Mouse (Mus musculus) mature B cell (primary cell): ENCODE data around the gene Lin28a.
"Not testable (repeated sequence)": the region's sequence is repeated elsewhere in the genome, so short reads cannot be mapped to it uniquely, and the experiment has no call there.

Experiments
- in situ Hi-C: fragments of 300-500 bp; cut with MboI; formaldehyde crosslinking; loops from 2 replicates; pipeline ENCODE4 v1.14.3; 2019

The Lin28a gene

DNA sequence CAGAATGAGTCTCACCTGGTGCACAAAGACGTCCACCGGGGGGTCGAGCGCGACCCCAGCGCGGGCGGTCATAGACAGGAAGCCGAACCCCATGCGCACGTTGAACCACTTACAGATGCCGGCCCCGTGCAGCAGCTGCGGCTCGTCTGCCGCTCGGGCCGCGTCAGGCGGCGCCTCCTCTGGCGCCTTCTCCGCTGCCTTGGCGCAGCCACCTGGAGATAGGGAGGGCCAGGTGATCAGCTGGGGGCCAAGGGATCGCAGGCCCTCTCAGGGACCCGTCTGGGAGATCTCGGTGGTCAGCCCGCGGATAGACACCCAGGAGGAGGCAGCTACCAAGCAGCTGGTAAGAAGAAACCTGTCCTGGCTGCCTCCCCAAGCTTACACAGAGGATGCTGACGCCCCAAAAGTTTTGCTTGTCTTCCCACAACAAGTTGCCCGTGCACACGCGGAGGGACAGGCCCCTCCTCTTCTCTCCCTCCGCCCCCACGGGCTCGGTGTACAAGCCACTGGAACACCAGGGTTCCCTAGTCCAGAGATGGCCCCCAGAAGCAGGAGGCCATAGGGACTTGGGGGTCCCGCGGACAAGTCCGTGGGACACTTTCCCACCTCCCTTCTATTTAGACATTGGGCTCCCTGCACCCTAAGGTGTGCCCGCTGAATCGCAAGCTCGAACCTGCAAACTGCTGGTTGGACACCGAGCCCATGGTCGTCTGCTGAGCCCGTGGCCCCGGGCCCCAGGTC is 433 bp downstream of the Lin28a start:
- in situ Hi-C loops: no loop called here

DNA sequence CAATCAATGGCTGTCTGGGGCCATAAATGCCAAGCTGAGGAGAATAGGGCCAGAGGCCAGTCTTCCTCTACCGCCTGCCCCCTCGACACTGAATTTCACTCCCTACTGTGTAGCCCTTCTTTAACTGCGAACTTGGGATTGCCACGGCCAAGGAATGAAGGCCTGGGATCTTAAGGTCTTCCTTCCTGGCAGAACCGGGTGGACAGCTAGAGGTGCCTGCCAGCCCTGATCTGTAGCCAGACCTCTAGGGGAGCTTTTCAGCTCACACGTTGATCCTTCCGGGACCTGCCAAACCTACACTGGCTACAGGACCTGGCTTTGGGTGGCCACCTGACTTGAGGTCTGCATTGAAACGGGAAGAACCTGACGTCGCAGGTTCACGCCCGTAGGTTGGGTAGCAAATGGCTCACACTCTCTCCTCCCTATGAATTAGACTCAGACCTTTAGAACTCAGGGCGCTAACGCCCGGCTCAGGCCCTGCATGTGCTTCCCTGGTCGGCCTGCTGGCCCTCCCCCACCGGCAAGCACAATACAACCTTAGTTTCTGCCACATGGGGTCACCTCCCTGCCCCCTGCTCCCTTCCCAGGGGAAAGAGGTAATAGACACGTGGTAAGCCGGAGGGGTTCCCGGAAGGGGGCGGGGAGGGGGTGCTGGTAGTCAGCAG is 1.3 kb downstream of the Lin28a start:
- in situ Hi-C loops: no loop called here

DNA sequence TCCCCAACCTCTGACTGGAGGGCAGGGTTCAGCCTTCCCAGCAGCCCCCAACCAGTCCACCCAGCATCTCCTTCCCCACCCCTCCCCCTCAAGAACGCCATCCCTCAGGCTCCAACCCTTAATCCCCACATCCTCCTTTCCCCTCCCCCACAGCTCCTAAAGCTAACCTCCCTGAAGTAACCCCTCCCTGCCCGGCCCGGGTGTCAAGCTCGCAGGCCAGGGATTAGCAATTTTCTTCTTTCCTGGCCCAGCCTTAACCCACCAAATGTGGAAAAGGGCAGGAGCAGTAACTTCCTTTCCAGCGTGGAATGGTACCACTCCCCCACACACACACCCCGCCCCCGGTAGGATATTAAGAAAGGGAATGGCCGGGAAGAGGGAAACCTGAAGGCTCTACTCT is 1.9 kb downstream of the Lin28a start:
- in situ Hi-C loops: no loop called here

DNA sequence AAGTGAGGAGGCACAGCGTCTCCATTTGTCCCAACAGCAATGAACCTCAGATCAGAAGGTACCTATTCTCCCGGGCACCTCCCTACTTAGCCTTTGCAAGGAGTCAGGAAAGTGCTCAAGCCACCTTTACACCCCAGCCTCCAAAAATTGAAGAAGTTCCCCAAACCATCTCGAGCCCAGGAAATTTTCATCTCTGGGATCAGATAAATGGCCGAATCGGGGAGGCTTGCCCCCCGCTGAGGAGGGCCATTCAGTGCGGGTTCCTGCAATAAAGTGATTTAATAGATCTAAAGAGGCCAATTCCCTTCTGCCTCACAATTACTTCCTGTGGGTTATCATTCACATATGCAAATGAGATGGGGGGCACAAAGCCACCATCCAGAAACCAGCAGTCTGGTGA is 2.4 kb downstream of the Lin28a start:
- in situ Hi-C loops: no loop called here

DNA sequence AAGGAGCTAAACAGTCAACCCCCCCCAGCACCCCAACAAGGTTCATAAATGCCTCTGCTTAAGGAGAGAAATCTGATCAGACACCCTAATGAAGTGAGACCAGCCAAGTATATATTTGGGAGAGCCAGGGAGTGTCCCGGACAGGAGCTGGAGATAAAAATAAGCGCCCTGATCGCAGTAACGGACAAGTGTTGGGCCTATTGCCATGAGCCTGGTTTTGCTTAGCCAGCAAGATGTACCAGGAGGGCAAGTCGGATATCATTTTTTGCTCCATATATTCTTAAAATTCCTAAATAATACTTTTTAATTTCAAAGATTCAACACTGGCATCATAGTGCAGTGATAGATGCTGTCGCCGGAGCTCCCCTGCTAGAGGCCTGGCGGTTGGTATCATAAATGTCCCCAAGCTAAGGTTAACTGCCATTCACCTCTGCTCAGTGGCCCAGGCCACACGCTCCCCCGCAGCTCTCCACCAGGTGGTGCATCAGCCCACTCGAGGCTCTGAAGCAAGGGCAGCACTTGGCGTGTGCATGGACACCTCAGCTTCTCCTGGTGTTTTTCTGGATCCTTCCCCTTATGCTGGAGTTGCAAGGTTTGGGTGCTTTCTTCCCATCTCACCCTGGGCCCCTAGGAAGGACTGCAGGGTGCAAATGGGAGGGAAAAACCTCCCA is 5.6 kb downstream of the Lin28a start:
- in situ Hi-C loops: no loop called here

DNA sequence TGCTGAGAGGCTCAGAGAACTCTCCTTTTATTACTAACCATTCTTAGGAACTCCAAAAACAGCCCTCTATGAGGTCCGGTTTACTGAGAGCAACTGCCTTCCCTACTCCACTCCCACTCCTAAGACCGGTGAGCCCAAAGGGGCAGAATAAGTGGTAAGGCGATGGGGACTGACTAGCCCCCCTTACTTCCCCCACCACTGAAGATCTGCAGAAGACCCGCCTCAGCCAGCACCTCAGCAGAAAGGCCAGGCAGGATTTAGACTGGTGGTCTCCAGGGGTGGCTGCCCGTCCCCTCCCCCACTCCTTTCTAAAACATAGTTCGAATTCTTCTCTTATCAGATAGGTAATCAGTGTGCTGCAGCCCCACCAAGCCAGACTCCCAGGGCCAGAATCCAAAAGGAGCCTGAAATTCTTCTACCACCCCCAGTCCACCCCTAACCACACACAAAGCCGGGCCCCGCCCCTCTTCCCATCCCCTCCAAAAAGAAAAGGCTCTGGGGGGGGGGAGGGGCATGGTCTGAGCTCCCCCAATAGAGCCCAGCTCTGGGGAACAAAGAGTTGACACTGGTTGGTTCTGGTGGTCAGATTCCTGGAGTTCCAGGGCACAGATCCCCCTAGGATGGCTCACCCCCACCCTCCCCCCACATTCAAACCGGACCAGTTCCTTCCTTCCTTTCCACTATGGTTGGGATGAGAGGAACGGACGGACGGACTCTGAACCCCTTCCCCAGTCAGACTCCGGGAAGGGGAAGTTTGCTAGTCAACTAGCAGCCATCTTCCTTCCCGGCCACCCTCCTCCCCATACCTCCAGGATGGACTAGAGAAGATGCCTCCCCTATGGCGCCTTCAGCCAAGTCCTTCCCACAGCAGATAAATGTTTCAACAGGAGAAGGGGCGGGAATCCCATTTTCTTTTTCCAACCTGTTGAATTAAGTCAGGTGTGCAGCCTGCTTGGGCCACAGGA is 6.9 kb downstream of the Lin28a start:
- in situ Hi-C loops: no loop called here

DNA sequence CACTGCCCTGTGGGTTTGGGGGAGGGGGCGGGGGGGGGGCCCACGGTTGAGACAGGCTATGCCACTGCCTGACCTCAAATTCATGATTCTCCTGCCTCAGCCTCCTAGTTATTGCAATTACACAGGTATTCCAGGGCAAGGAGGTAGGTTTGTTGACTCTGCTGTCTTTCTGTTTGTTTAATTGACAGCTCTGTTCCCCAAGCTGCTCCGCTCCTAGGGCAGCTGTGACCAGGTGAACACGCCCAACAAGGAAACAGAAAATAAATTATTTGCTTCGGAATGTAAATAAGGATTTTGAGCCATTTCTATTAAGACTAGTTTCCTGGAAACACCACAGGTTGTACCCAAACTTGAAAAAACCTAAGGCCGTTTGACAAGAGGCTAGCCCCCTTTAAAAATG is 8.9 kb downstream of the Lin28a start:
- in situ Hi-C loops: no loop called here

DNA sequence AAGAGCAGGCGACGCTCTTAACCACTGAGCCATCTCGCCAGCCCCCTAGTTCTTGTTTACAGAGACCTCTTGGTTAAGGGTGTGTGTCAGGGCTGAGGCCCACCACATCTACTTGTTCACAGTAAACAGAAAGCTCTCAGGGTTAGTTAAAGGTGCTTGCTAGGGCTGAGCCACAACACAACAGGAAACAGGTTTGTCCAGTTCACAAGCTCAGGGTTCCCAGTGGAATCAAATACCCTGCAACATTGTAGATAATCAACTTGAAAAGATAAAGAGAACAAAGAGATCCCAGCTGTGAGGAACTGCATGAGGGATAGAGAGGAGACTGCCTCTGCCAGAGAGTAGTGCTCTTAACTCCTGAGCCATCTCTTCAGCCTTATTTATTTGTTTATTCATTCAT is 11.8 kb downstream of the Lin28a start:
- in situ Hi-C loops: no loop called here

DNA sequence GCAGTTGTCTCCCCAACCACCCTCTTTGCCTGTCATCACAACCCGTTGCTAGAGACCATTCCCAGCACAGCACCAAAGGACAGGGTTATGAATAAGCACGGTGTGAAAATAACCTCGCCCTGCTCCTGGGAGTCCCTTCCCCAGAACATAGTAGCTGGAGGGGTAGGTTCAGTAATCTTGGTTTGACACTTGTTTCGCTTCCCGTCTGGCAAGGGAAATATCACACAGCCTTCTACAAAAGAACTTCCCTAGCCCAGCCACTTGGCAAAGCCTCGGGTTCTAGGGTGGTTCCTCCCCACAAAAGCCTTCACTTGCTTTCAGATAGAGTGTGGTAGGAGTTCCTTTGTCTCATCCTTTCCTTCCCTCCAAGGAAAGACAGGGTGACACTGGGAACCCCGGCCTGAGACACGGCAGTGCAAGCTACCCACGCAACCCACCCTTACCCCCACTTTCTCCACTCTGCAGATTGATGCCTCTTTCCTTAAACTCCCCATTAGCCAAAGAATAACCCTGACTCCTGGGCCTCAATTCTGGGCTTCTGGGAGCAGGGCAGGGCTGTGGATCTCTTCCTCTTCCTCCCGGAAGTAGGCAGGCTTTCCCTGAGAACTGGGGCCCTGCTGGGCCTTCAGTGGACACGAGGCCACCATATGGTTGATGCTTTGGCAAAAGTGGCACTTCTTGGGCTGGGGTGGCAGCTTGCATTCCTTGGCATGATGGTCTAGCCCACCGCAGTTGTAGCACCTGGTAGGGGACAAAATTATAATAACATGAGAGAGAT is 12.9 kb downstream of the Lin28a start:
- in situ Hi-C loops: no loop called here

DNA sequence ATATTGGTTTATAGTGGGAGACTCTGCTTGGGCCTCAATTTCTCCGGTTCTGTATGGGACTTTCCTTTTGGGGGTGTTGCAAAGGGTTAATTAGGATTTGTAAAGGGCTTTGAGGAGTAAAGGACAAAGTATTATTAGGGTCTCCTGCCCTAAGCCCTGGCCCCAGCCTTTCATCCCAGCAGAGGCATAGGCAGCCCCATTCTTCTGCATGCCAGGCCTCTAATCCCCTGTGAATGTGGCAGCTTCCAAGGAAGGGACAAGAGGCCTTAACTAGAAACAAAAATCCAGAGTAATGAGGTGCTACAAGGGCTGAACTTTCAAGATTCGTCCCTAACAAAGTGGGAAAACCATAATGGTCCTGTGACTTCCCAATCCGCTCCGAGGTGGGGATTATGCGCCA is 15.7 kb downstream of the Lin28a start:
- in situ Hi-C loops: no loop called here

DNA sequence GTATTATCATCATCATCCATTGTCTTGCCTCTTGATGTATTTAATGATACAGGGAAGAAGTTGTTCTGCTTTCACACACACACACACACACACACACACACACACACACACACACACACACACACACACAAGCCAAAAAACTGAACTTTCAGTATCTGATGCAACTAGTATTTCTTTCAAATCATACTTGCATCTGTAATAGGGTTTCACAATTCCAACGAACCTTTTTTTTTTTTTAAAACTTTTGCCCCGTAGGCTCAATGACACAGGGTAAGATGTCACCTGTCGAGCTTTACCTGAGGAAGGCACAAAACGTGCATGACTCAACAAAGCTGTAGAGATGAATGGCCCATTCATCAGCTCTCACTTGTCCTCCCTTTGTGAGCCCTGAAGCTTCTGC is 16.4 kb downstream of the Lin28a start:
- in situ Hi-C loops: no loop called here

DNA sequence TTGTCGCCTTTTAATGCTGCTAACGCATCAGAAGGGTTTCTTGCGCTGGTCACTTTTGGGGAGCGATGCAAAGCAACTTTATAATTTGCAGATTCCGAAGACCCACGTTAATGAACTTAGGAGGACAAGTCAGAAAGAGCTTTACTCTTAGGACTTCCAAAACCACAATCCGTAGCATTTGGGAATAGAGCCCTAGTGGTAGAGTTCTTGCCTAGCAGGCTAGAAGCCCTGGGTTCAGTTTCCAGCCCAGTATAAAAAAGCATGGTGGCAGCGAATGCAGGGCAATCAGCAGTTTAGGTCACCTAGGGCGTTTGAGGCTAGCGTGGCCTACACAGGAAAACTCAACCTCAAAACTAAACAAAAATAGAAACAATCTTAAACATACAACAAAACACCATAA is 16.9 kb downstream of the Lin28a start:
- in situ Hi-C loops: no loop called here

DNA sequence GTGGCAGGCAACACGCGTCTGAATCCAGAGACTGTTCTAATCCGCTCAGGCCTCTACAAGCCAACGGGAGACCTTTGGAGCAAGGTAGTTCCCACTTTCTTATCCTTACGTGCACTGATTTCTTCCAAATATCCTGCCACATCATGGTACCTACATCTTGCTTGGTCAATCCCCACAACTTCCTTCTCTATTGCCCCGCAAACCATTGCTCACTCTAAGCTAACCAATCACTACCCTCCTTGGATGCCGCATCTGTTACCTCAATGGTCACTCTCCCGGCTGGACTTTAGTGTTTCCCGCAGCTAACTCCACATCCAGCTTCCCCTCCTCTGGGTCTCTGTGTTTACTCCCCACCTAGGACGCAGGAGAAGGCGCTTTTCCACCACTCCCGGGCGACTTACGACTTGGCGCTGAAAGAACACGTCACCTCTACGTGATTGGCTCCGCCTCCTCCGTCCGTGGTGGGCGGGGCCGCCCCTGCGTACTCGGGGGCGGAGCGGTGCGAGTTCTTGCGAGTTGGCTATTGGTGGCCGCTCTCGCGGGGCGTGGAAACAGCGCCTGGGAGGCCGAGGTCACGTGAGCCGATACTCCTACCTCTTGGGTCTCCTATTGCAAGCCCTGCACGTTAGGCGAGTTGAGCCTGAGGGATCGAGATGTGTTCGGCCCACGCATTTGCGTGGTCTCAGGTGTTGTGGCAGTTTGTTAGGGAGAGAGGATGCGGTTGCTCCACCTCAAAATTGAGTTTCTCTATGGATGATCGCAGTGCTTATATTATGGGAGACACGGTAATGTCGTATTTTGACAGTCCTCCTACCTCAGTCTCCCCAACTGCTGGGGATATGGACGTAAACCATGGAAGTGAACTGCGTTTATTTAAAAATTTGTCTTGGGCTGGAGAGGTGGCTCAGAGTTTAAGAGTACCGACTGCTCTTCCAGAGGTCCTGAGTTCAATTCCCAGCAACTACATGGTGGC is 17.9 kb downstream of the Lin28a start, which contains the start of gene Dhdds:
TSS of gene Dhdds (minus strand) at position 453 of the 973 bp plus-strand sequence.
- in situ Hi-C loops: no loop called here

DNA sequence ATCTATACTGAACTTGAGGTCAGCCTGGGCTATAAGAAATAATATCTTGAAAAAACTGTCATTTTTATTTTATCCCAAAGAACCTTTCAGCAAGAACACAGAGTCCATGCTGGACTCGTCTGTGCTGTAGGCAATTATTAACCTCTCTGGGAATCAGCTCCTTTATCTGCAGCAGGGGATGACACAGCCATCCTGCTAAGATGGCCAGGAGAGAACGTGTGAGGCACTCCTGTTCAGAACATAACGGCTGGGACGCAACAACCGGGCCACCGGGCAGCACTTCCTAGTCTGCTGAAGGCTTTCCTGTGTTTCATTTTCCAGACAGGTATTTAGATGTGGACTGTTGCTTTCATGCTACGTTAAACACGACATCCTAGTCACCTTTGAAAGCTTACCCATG is 23.9 kb downstream of the Lin28a start:
- in situ Hi-C loops: no loop called here

DNA sequence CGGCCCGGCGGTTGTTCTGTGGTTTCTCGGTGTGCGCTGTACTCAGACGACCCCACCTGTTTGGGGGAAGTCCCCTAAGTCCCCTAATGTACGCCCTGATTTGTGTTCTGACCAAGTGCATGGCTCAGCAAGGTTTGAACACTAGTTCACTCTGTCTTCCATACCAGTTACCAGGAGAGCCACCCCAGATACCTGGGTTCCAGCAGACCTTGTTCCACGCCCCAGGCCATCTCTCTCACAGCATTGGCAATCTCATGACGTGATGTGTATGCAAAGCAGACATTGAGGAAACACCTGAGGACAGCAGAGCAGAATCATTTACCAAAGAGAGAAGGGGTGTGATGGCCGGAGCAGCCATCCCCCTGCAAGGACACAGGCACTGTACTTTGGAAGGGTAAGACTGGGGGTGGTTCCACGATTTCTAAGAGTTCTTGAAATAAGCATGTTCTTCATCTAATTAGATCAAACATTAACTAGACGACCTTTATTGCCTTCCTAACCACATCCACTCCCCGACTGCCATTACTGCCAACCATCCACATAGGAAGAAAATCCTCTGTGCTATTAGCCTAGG is 27.5 kb downstream of the Lin28a start:
- in situ Hi-C loops: no loop called here

DNA sequence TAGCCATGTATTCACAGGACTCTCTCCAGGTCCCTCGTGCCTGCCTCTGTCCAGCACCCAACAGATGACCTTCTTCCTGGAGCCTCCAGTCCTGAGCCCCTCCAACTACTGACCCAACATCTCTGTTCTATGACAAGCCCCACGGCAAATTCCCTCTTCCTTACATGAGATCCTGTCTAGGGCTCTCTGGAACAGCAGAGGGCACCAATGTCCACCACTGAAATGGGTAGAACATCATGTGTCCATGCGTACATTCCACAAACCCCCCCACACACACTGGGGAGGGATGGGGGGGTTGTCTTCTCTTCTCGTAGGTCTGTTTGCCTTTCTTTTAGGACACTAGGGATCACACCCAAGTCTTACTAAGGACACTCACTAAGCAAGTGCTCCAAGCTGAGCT is 28.6 kb downstream of the Lin28a start:
- in situ Hi-C loops: no loop called here

DNA sequence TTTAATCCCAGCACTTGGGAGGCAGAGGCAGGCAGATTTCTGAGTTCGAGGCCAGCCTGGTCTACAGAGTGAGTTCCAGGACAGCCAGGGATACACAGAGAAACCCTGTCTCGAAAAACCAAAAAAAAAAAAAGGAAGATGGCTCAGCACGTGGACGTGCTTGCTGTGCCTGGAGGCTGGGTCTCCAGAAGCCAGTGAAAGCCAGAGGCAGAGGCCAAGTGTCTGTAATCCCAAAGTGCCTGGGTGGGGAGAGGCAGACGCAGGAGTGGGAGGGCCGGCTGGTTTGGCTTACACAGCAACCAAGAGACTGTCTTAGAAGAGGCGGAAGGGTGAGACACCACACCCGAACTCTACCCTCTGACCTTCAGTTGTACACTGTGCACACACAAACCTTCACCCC is 30.4 kb downstream of the Lin28a start:
- in situ Hi-C loops: not testable (repeated sequence)

DNA sequence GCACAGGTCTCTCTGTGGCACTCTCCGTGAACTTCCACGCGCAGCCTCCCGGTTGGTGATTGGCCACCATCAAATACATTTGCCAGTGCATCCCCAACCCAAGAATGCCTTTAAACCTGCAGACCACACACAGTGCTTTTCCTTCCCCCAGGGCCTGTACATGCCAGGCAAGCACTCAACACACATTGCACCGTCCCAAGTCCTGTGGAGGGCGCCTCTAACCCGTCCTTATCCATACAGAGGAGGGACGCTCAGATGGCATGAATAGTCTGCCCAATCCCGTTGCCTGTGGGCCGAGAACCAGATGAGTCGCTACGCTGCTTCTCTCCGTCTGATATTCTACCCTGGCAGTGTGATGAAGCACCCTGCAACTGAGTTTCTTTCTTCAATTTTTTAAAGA is 35.7 kb downstream of the Lin28a start:
- in situ Hi-C loops: no loop called here

DNA sequence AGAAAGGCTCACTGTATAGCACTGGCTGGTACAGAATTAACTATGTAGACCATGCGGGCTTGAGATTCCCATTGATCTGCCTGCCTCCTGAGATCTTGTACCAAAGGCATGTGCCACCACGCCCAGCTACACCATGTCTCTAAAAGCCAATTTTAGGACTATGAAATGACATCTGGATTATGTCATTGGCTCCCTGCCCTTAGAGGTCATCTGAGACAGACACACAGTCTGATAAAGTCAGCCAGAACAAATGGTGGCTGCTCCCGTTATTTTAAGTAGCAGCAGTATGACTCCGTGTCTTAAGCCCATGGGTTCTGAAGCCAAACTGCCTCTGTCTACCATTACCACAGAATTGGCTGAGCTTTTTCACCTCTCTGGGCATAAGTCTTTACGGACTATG is 38.1 kb downstream of the Lin28a start:
- in situ Hi-C loops: no loop called here
